Mouse (Mus musculus) stomach, postnatal 0 days (tissue): ENCODE measurements around the gene Hist3h2ba. TPM values are rescaled to one million over a fixed set of nuclear protein-coding genes. Genes with fewer than 3 reads are reported as not detected.
A peak's percentile ranks its signal among the peaks of the same experiment; 100 is the strongest.

Experiments
- ATAC-seq: fragments of 200-750 bp; cut with Nextera tagmentation; 2 replicates; pipeline ENCODE4 v1.8.0; 2017; ENCODE audit not compliant: low FRiP score, low TSS enrichment
- DNase-seq: peaks from one replicate; pipeline ENCODE4 v3.0.0-alpha.2; 2016; ENCODE audit warnings: low spot score
- H3K27ac ChIP-seq: fragments of 300-500 bp; sonication (generic); replicated peaks from 2 replicates; pipeline ENCODE4 v1.5.1; 2014; ENCODE audit warnings: mild to moderate bottlenecking, control low read depth
- H3K27me3 ChIP-seq: fragments of 300-500 bp; sonication (generic); 2 replicates; pipeline ENCODE4 v1.6.1; 2014; ENCODE audit warnings: low read length; ENCODE audit not compliant: control insufficient read depth, insufficient read depth
- H3K36me3 ChIP-seq: fragments of 300-500 bp; sonication (generic); 2 replicates; pipeline ENCODE4 v1.6.1; 2014; ENCODE audit warnings: low read length, mixed read lengths; ENCODE audit not compliant: control insufficient read depth, insufficient read depth
- H3K4me1 ChIP-seq: fragments of 300-500 bp; sonication (generic); replicated peaks from 2 replicates; pipeline ENCODE4 v1.6.1; 2014; ENCODE audit warnings: antibody characterized with exemption; ENCODE audit not compliant: control insufficient read depth, insufficient read depth
- H3K4me2 ChIP-seq: fragments of 300-500 bp; sonication (generic); replicated peaks from 2 replicates; pipeline ENCODE4 v1.6.1; 2014; ENCODE audit warnings: low read depth, mild to moderate bottlenecking, control low read depth, moderate library complexity
- H3K4me3 ChIP-seq: fragments of 300-500 bp; sonication (generic); 2 replicates; pipeline ENCODE4 v1.5.1; 2014; ENCODE audit warnings: low read depth, low read length, control low read depth
- H3K9ac ChIP-seq: fragments of 300-500 bp; sonication (generic); 2 replicates; pipeline ENCODE4 v1.6.1; 2014; ENCODE audit warnings: mild to moderate bottlenecking, low read length, control low read depth, mixed read lengths
- H3K9me3 ChIP-seq: fragments of 300-500 bp; sonication (generic); 2 replicates; pipeline ENCODE4 v1.6.1; 2016; ENCODE audit warnings: low read length; ENCODE audit not compliant: control insufficient read depth
- CTCF ChIP-seq: IDR thresholded peaks from 2 replicates; pipeline ENCODE4 v1.5.1; 2016; ENCODE audit warnings: antibody characterized with exemption, low read depth, mild to moderate bottlenecking, moderate library complexity
- EP300 ChIP-seq: optimal IDR thresholded peaks from 2 replicates; pipeline ENCODE3; 2016; ENCODE audit warnings: antibody characterized with exemption
- WGBS: fragments of 180-500 bp; shearing (Covaris S2); extraction: QIAGEN DNeasy Blood & Tissue Kit; methylation state at CpG from one replicate; pipeline ENCODE4 v1.1.7; 2014; 5-methylcytosine and 5-hydroxymethylcytosine counted together
- polyA plus RNA-seq: library from polyadenylated mRNA; unstranded; fragments of >200 nt; fragmentation: Nextera tagmentation; extraction: Ambion mirVana; gene quantifications from 2 replicates; pipeline ENCODE4 v1.2.1, GENCODE M21; 2015

The Hist3h2ba gene
- polyA plus RNA-seq, 1 experiment from 2014 or later, result 7.5 TPM

DNA sequence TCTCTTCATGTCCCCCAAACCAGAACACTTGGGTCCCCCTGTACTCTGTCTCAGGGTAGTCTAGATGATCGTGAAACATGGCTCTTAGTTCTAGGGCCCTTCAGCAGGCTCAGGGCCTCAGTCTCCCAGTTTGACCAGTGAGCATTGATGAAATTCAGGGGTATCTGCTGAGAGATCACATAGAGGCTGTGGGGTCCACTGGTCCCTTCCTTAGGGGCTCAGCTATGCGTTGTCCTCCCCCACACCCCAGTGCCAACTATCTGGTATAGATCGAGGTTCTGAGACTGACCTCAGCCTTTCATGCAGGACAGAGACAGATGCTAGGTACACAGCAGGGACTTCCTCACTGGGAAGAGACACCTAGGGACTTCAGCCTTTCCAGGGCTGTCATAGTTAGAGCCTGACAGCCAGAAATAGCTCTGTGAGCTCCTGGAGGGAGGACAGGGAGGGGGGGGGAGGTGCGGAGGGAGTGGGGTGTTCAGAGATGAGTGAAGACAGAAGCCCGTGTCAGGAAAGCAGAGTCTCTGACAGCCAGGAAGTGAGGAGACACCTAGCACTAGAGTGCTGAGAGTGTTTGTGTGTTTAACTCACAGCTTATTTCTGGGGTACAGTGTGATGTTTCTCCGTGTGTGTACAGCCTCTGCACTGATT lies 35.1 kb downstream of the Hist3h2ba start:
- peaks cover 2% of the 10 kb centered on the region; the same call in 1 of the 2 replicates for H3K4me1 ChIP-seq
- H3K9ac ChIP-seq, result no peak overlapping the region
- no peak for TF ChIP-seq EP300
- no peak for TF ChIP-seq CTCF
- no peak overlapping the region for H3K4me3 ChIP-seq
- H3K27ac ChIP-seq, result no peak overlapping the region
- ATAC-seq (no peak), DNase-seq (no peak)
- 86% methylated on average over 6 of the region's 6 CpGs for WGBS
- H3K9me3 ChIP-seq, result no peaks in the 10 kb centered on the region
- H3K4me2 ChIP-seq, result no peak overlapping the region
- H3K27me3 ChIP-seq, result no peaks in the 10 kb centered on the region
- H3K36me3 ChIP-seq, result peaks cover 15% of the 10 kb centered on the region; the same call in 1 of the 2 replicates

DNA sequence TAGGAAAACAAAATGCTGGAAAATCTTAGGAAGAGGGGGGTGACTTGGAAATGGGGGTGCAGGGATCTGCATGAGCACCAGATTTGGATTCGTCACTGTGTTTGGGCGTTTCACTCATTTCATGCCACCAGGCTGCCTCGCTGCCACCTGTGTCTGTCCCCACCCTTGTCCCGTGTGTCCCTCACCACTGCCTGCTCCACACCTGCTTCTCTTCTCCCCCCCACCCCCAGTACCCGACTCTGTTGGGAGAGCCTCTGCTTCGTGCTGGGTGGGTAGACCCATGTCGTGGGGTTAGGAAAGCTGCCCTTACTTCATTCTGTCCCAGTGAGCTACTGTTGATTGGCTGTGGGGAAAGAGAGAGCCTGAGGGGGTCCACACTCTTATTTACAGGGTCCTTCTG lies 35.9 kb downstream of the Hist3h2ba start:
- H3K9ac ChIP-seq, result no peak overlapping the region
- H3K27ac ChIP-seq, result no peak overlapping the region
- H3K9me3 ChIP-seq, result no peaks in the 10 kb centered on the region
- 97% methylated on average over 7 of the region's 7 CpGs for WGBS
- no peak overlapping the region for H3K4me2 ChIP-seq
- ATAC-seq, result no peak
- no peaks in the 10 kb centered on the region; the same call in 1 of the 2 replicates for H3K4me1 ChIP-seq
- no peak for TF ChIP-seq CTCF
- TF ChIP-seq EP300, result no peak
- peaks cover 15% of the 10 kb centered on the region; the same call in 1 of the 2 replicates for H3K36me3 ChIP-seq
- no peaks in the 10 kb centered on the region for H3K27me3 ChIP-seq
- H3K4me3 ChIP-seq, result no peak overlapping the region
- no peak for DNase-seq

DNA sequence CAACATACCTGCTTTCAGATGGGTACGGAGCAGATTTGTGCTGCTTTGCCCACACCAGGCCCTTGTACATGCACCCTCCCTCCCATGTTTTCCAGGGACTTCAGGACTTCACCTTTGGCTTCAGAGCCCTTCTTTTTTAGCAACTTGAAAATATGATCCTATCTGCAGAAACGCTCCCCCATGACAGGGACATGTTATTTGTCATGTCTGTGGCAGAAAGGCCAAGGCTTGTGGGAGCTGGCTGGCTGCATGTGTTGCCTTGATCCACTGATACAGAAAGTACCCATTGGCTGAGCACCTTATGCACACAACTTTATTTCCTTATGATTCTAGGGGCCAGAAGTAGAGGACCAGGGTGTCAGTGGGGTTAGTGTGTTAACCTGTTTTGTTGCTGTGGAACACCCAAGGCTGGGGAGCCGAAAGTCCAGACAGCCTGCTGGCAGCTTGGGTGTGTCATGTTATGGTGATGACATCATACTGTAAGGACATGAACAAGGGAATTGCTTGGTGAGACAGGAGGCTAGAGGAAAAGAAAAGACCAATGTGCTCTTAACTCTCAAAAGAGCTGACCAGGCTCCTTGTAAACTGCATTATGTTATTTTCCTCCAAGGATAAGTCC lies 36.7 kb downstream of the Hist3h2ba start:
- peak; percentile 61; the same call in 1 of the 2 replicates for ATAC-seq
- Histone ChIP-seq H3K4me1 (no peaks in the 10 kb centered on the region), H3K4me3 (no peak overlapping the region), H3K4me2 (no peak overlapping the region), H3K9ac (no peak overlapping the region), H3K9me3 (no peaks in the 10 kb centered on the region), H3K27me3 (no peaks in the 10 kb centered on the region), H3K27ac (no peak overlapping the region), H3K36me3 (peaks cover 15% of the 10 kb centered on the region; the same call in 1 of the 2 replicates)
- WGBS, result 77% methylated on average over 3 of the region's 3 CpGs
- no peak for TF ChIP-seq EP300
- no peak for TF ChIP-seq CTCF
- no peak for DNase-seq

DNA sequence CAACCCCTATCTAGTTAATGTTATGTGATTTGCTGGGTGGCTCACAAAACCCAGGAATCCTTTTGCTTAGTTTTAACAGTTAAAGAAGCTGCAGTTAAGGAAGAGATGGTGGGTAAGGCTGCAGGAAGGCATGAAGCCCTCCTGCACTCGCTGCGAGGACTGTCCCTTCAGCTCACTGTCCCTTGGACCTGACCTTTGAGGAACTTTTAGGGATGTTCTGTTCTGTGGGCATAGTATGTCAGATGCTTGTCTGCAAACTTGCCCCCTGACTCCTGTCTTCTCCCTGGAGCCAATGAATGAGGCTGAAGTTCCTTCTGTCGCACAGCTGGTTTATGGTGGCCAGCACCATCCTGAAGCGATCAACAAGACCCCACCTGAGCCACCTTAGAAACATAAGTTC lies 40.4 kb downstream of the Hist3h2ba start:
- Histone ChIP-seq H3K27ac (no peak overlapping the region), H3K4me3 (no peak overlapping the region), H3K9me3 (no peaks in the 10 kb centered on the region), H3K9ac (no peak overlapping the region), H3K27me3 (no peaks in the 10 kb centered on the region), H3K36me3 (peaks cover 17% of the 10 kb centered on the region; the same call in 1 of the 2 replicates), H3K4me1 (no peaks in the 10 kb centered on the region), H3K4me2 (no peak overlapping the region)
- ATAC-seq (no peak), DNase-seq (no peak)
- TF ChIP-seq EP300 (no peak), CTCF (no peak)
- WGBS, result 95% methylated on average over 4 of the region's 4 CpGs

DNA sequence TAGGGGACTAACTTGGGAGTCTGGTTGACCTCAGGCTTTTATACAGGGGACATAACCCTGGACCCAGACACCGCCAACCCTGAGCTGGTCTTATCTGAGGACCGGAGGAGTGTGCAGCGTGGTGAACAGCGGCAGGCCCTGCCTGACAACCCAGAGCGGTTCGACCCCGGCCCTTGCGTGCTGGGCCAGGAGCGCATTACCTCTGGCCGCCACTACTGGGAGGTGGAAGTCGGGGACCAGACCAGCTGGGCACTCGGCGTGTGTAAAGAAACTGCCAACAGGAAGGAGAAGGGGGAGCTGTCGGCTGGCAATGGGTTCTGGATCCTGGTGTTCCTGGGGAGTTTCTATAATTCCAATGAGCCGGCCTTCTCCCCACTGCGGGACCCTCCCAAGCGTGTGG lies 41.4 kb downstream of the Hist3h2ba start:
- Histone ChIP-seq H3K4me3 (no peak overlapping the region), H3K9ac (no peak overlapping the region), H3K4me1 (no peaks in the 10 kb centered on the region), H3K27me3 (no peaks in the 10 kb centered on the region), H3K27ac (no peak overlapping the region), H3K9me3 (no peaks in the 10 kb centered on the region), H3K4me2 (no peak overlapping the region), H3K36me3 (peaks cover 16% of the 10 kb centered on the region; the same call in 1 of the 2 replicates)
- TF ChIP-seq CTCF, result no peak
- no peak for TF ChIP-seq EP300
- ATAC-seq (no peak), DNase-seq (no peak)
- WGBS, result 85% methylated on average over 17 of the region's 17 CpGs

DNA sequence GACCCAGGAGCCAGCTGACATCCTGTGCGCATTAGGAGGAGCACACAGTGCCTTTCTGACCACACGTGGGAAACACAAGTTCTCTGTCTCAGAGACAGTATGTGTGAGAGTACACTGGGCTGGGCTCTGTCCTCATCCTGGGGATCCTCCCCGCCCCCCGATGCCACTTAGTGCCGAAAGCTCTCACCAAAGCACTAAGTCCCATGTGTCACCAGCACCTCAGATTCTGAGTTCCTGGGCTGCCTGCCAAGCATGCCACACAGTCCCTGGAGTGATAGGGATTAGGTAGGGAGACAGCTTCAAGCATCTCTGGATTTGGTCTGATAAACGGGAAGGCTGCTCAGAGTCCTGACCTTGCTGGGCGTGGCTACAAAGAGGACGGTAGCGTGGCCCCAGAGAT lies 42.1 kb downstream of the Hist3h2ba start:
- TF ChIP-seq CTCF, result no peak
- TF ChIP-seq EP300, result no peak
- H3K36me3 ChIP-seq, result peaks cover 11% of the 10 kb centered on the region; the same call in 1 of the 2 replicates
- no peak for ATAC-seq

More for the DNA sequence above, 42.1 kb downstream of the Hist3h2ba start:
- no peaks in the 10 kb centered on the region for H3K27me3 ChIP-seq
- H3K4me1 ChIP-seq, result no peaks in the 10 kb centered on the region
- no peak for DNase-seq
- no peak overlapping the region for H3K4me2 ChIP-seq
- no peak overlapping the region for H3K9ac ChIP-seq
- 69% methylated on average over 9 of the region's 9 CpGs for WGBS
- H3K4me3 ChIP-seq, result no peak overlapping the region
- no peaks in the 10 kb centered on the region for H3K9me3 ChIP-seq
- no peak overlapping the region for H3K27ac ChIP-seq
